Mouse (Mus musculus) urinary bladder, postnatal 25 days (tissue): ENCODE measurements around the gene Zbtb20.

Experiments
- DNase-seq: peaks from one replicate; pipeline ENCODE4 v3.0.0; 2022; ENCODE audit warnings: low spot score

Zbtb20 gene

GRCm38 (mm10) chr16:43300420-43300819, 424.7 kb downstream of the Zbtb20 start:
- no peak for DNase-seq

GRCm38 (mm10) chr16:43302171-43302570, 426.5 kb downstream of the Zbtb20 start:
- DNase-seq, result no peak

GRCm38 (mm10) chr16:43303245-43304197, 427.8 kb downstream of the Zbtb20 start:
- no peak for DNase-seq

- DNase-seq, result no peak
These were observed 434.3 kb downstream of the Zbtb20 start for GRCm38 (mm10) chr16:43309968-43310431.

GRCm38 (mm10) chr16:43324009-43324408, 448.3 kb downstream of the Zbtb20 start:
- DNase-seq, result no peak

GRCm38 (mm10) chr16:43328221-43328620, 452.5 kb downstream of the Zbtb20 start:
- DNase-seq, result no peak

GRCm38 (mm10) chr16:43330206-43330605, 454.5 kb downstream of the Zbtb20 start:
- no peak for DNase-seq

- DNase-seq, result no peak
These were observed 455.8 kb downstream of the Zbtb20 start for GRCm38 (mm10) chr16:43331440-43331839.

- no peak for DNase-seq
These were observed 457.1 kb downstream of the Zbtb20 start for GRCm38 (mm10) chr16:43332734-43333133.

- DNase-seq, result no peak
These were observed 457.6 kb downstream of the Zbtb20 start for GRCm38 (mm10) chr16:43333265-43333664.

GRCm38 (mm10) chr16:43334411-43335150, 458.9 kb downstream of the Zbtb20 start:
- DNase-seq, result no peak

- DNase-seq, result no peak
These were observed 459.6 kb downstream of the Zbtb20 start for GRCm38 (mm10) chr16:43335151-43335823.

GRCm38 (mm10) chr16:43335824-43336215, 460.1 kb downstream of the Zbtb20 start:
- no peak for DNase-seq

GRCm38 (mm10) chr16:43340712-43341111, 465.0 kb downstream of the Zbtb20 start:
- no peak for DNase-seq

GRCm38 (mm10) chr16:43341916-43342455, 466.3 kb downstream of the Zbtb20 start:
- no peak for DNase-seq

- no peak for DNase-seq
These were observed 470.4 kb downstream of the Zbtb20 start for GRCm38 (mm10) chr16:43346094-43346493.

GRCm38 (mm10) chr16:43355776-43356645, 480.3 kb downstream of the Zbtb20 start:
- DNase-seq, result no peak

GRCm38 (mm10) chr16:43359546-43359945, 483.9 kb downstream of the Zbtb20 start:
- no peak for DNase-seq

- no peak for DNase-seq
These were observed 484.4 kb downstream of the Zbtb20 start for GRCm38 (mm10) chr16:43360112-43360511.

- DNase-seq, result no peak
These were observed 485.3 kb downstream of the Zbtb20 start for GRCm38 (mm10) chr16:43360838-43361480.
